Mouse (Mus musculus) embryonic facial prominence, embryonic 11.5 days (tissue): ENCODE results near the gene Dusp2. TPM values are rescaled to one million over a fixed set of nuclear protein-coding genes. Genes with fewer than 3 reads are reported as not detected.
"Not testable (repeated sequence)": the region's sequence is repeated elsewhere in the genome, so short reads cannot be mapped to it uniquely, and the experiment has no call there.

Experiments used
- ATAC-seq: fragments of 200-750 bp; cut with Nextera tagmentation; replicated peaks from 2 replicates; pipeline ENCODE4 v1.8.0; 2017; ENCODE audit warnings: low read depth; ENCODE audit not compliant: insufficient number of reproducible peaks, low FRiP score, low TSS enrichment
- DNase-seq: peaks from one replicate; pipeline ENCODE4 v3.0.0-alpha.2; 2015; ENCODE audit warnings: low spot score
- H3K27ac ChIP-seq: fragments of 300-500 bp; sonication (generic); replicated peaks from 2 replicates; pipeline ENCODE4 v1.5.1; 2014; ENCODE audit warnings: mild to moderate bottlenecking, low read depth, low read length, control low read depth
- H3K27me3 ChIP-seq: fragments of 300-500 bp; sonication (generic); 2 replicates; pipeline ENCODE4 v1.6.1; 2014; ENCODE audit warnings: mild to moderate bottlenecking, low read length, moderate library complexity, mixed read lengths; ENCODE audit not compliant: control insufficient read depth, insufficient read depth
- H3K36me3 ChIP-seq: fragments of 300-500 bp; sonication (generic); replicated peaks from 2 replicates; pipeline ENCODE4 v1.6.1; 2014; ENCODE audit warnings: low read depth, mild to moderate bottlenecking, low read length, moderate library complexity, mixed read lengths; ENCODE audit not compliant: control insufficient read depth, insufficient read depth
- H3K4me1 ChIP-seq: fragments of 300-500 bp; sonication (generic); 2 replicates; pipeline ENCODE4 v1.6.1; 2014; ENCODE audit warnings: low read length, mixed read lengths; ENCODE audit not compliant: control insufficient read depth, insufficient read depth
- H3K4me2 ChIP-seq: fragments of 300-500 bp; sonication (generic); 2 replicates; pipeline ENCODE4 v1.6.1; 2014; ENCODE audit warnings: low read depth, mild to moderate bottlenecking, control low read depth, low read length, moderate library complexity
- H3K4me3 ChIP-seq: fragments of 300-500 bp; sonication (generic); 2 replicates; pipeline ENCODE4 v1.5.1; 2014; ENCODE audit warnings: low read depth, low read length, control low read depth
- H3K9ac ChIP-seq: fragments of 300-500 bp; sonication (generic); replicated peaks from 2 replicates; pipeline ENCODE4 v1.6.1; 2014; ENCODE audit warnings: mild to moderate bottlenecking, control low read depth, low read length
- H3K9me3 ChIP-seq: fragments of 300-500 bp; sonication (generic); replicated peaks from 2 replicates; pipeline ENCODE4 v1.6.1; 2016; ENCODE audit warnings: mild to moderate bottlenecking, low read length, inconsistent platforms, mixed read lengths; ENCODE audit not compliant: control insufficient read depth
- WGBS: fragments of 180-500 bp; shearing (Covaris S2); extraction: QIAGEN DNeasy Blood & Tissue Kit; methylation state at CpG from one replicate; pipeline ENCODE4 v1.1.7; 2014; 5-methylcytosine and 5-hydroxymethylcytosine counted together
- polyA plus RNA-seq: library from polyadenylated mRNA; unstranded; fragments of >200 nt; fragmentation: Nextera tagmentation; extraction: Ambion mirVana; gene quantifications from 2 replicates; pipeline ENCODE4 v1.2.1, GENCODE M21; 2014

Dusp2 gene
- 4.2 and 4.4 TPM in 2 replicates for polyA plus RNA-seq

GRCm38 (mm10) chr2:127335767-127336496, at the start of gene Dusp2:
Gene Dusp2 (plus strand): TSS chr2:127336159.
- H3K4me1 ChIP-seq, result peaks cover 6% of the 10 kb centered on the region
- no peak within 1 kb of the TSS for H3K27ac ChIP-seq
- WGBS, result under 1% methylated on average over 54 of the region's 76 CpGs
- peaks cover 16% of the 10 kb centered on the region for H3K27me3 ChIP-seq
- H3K9ac ChIP-seq, result peak within 1 kb of the TSS; percentile 64
- no peaks in the 10 kb centered on the region for H3K36me3 ChIP-seq
- H3K9me3 ChIP-seq, result no peaks in the 10 kb centered on the region
- ATAC-seq (peak; percentile 63; the same call in 1 of the 2 replicates), DNase-seq (peak; percentile 66)
- peak within 1 kb of the TSS; percentile 53 for H3K4me3 ChIP-seq
- peak within 1 kb of the TSS; percentile 93 for H3K4me2 ChIP-seq

DNA sequence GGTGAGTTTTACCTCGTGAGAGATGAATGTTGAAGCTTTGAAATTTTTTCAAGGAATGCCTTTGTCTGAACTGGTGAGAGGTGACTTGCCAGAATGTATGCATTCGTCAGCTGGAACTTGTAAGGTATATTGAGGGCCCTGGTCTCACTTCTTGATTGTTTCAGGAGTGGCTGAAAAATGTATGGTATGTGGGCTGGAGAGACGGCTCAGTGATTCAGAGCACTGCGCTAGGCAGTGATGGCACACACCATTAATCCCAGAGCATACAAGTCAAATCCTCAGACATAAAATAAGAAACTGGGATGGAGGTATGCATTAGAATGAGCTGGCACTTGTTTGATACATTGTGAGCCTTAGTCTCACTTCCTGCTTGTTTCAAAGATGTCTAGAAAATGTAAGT, 43.7 kb upstream of the Dusp2 start:
- no peak for DNase-seq

DNA sequence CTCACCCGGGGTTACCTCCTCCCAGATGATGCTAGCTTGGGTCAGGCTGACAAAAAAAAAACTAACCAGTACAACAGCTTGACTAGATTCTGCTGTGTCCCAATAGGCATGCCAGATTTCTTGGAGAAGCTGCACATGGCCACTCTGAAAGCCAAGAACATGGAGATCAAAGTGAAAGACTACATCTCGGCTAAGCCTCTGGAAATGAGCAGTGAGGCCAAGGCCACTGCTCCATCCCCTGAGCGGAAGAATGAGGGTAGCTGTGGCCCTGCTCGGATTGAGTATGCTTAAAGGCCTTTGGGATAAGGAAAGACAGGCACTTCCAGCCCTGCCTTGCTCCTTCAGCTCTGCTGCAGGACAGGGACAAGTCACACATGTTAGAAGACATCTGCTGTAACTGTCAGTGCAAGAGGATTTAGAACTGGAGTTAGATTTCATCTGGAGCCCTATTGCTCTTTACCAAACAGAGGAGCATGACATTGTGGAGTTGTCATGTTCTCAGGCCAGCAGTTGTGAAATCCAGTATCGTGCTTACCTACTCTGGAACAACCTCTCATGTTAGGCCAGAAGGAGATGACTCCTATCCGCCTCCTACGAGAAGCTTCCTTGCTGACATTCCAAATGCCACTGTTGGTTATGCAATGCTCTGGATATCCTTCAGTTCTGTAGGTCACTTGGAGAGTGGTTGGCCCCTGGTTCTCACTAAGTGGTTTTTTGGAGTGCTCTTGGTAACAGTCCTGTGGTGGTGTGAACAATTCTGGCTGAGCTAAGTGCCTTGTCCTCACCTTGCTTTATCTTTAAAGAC, 38.8 kb upstream of the Dusp2 start:
- no peaks in the 10 kb centered on the region for H3K27me3 ChIP-seq
- H3K4me3 ChIP-seq, result no peak overlapping the region
- no peak overlapping the region for H3K9ac ChIP-seq
- ATAC-seq, result no peak
- no peak for DNase-seq
- H3K36me3 ChIP-seq, result peaks cover 4% of the 10 kb centered on the region
- no peak overlapping the region for H3K27ac ChIP-seq
- WGBS, result 94% methylated on average over 7 of the region's 7 CpGs
- no peak overlapping the region for H3K4me2 ChIP-seq
- H3K9me3 ChIP-seq, result no peaks in the 10 kb centered on the region
- no peaks in the 10 kb centered on the region for H3K4me1 ChIP-seq

More for the DNA sequence above, 43.7 kb upstream of the Dusp2 start:
- no peak overlapping the region for H3K4me3 ChIP-seq
- no peaks in the 10 kb centered on the region for H3K9me3 ChIP-seq
- no peak overlapping the region for H3K4me2 ChIP-seq
- WGBS, result 75% methylated on average over 4 of the region's 4 CpGs
- H3K36me3 ChIP-seq, result peaks cover 6% of the 10 kb centered on the region
- no peak overlapping the region for H3K27ac ChIP-seq
- H3K4me1 ChIP-seq, result no peaks in the 10 kb centered on the region
- no peaks in the 10 kb centered on the region for H3K27me3 ChIP-seq
- no peak for ATAC-seq
- H3K9ac ChIP-seq, result no peak overlapping the region

DNA sequence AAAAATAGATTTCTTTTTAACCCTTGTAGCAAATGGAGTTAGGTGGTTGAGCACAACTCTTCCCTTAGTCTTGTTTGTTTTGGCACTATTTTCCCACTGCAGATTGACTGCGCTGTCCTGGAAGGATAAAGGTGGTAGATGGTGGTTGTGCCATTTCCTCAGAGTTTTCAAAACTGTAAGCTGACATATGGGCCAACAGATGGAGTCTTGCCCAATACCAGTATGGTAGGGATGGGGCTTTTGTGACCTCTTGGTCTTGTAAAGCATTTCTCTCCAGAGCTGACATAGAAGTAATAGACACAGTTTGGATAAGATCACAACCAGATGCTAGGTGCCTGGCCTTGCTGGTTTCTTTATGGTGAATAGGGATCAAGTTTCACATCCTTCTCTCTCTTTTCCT, 37.9 kb upstream of the Dusp2 start:
- Histone ChIP-seq H3K4me3 (no peak overlapping the region), H3K36me3 (peaks cover 3% of the 10 kb centered on the region), H3K9me3 (no peaks in the 10 kb centered on the region), H3K27ac (no peak overlapping the region), H3K4me1 (no peaks in the 10 kb centered on the region), H3K9ac (no peak overlapping the region), H3K27me3 (no peaks in the 10 kb centered on the region), H3K4me2 (no peak overlapping the region)
- WGBS, result 91% methylated on average over 1 of the region's 1 CpGs
- DNase-seq (peak; percentile 30), ATAC-seq (no peak)

DNA sequence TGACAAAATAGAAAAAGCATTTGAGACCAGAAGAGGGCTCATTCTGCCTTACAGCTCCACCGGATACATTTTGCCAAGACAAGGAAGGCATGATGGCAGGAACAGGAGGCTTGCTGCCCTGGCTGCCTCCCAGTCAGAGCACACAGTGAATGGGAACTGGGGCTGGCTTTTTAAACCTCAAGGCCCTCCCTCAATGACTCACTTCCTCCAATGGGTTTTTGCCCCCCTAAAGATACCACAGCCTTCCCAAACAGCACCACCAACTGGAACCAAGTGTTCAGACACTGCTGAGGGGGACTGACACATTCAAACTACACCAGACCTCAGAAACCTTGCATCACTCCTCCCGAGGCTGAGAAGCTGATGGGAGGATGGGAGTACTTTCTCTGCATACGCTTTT, 35.3 kb upstream of the Dusp2 start:
- peaks cover 3% of the 10 kb centered on the region; the same call in 1 of the 2 replicates for H3K36me3 ChIP-seq
- H3K27ac ChIP-seq, result no peak overlapping the region
- DNase-seq (no peak), ATAC-seq (no peak)
- no peaks in the 10 kb centered on the region for H3K4me1 ChIP-seq
- H3K9me3 ChIP-seq, result no peaks in the 10 kb centered on the region
- no peak overlapping the region for H3K4me2 ChIP-seq
- no peak overlapping the region for H3K9ac ChIP-seq
- H3K4me3 ChIP-seq, result no peak overlapping the region
- H3K27me3 ChIP-seq, result no peaks in the 10 kb centered on the region
- 79% methylated on average over 3 of the region's 3 CpGs for WGBS

DNA sequence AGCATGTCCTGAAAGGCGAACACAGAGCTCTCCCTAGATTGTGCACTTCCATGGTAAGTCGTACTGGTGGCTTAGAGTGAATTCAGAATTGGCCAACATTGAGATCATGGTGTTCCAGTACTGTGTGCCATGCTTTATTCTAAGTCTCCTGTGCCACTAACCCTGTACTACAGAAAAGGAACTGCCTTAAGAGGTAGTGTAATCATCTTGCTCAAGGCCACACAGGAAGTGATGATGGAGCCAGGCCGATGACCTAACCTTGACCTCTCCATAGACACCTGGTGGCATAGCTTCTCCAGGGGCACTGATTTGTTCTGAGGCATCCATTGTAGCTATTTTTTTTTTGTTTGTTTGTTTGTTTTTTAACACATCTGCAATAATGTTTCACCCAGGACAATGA, 34.1 kb upstream of the Dusp2 start:
- no peaks in the 10 kb centered on the region for H3K27me3 ChIP-seq
- no peak overlapping the region for H3K4me3 ChIP-seq
- H3K27ac ChIP-seq, result no peak overlapping the region
- no peak overlapping the region for H3K9ac ChIP-seq
- no peak overlapping the region for H3K4me2 ChIP-seq
- peaks cover 3% of the 10 kb centered on the region; the same call in 1 of the 2 replicates for H3K36me3 ChIP-seq
- no peaks in the 10 kb centered on the region for H3K9me3 ChIP-seq
- ATAC-seq (no peak), DNase-seq (no peak)
- WGBS, result 96% methylated on average over 3 of the region's 3 CpGs
- H3K4me1 ChIP-seq, result no peaks in the 10 kb centered on the region

- not testable (repeated sequence) for H3K36me3 ChIP-seq, H3K27ac ChIP-seq, H3K9me3 ChIP-seq, H3K27me3 ChIP-seq, H3K4me2 ChIP-seq, DNase-seq, ATAC-seq, H3K9ac ChIP-seq, H3K4me3 ChIP-seq, H3K4me1 ChIP-seq
- 90% methylated on average over 4 of the region's 4 CpGs for WGBS
These were observed 31.8 kb upstream of the Dusp2 start for GRCm38 (mm10) chr2:127304192-127304591.
